ENCODE assay signal across 9 mouse cellular contexts in the genomic region with DNA sequence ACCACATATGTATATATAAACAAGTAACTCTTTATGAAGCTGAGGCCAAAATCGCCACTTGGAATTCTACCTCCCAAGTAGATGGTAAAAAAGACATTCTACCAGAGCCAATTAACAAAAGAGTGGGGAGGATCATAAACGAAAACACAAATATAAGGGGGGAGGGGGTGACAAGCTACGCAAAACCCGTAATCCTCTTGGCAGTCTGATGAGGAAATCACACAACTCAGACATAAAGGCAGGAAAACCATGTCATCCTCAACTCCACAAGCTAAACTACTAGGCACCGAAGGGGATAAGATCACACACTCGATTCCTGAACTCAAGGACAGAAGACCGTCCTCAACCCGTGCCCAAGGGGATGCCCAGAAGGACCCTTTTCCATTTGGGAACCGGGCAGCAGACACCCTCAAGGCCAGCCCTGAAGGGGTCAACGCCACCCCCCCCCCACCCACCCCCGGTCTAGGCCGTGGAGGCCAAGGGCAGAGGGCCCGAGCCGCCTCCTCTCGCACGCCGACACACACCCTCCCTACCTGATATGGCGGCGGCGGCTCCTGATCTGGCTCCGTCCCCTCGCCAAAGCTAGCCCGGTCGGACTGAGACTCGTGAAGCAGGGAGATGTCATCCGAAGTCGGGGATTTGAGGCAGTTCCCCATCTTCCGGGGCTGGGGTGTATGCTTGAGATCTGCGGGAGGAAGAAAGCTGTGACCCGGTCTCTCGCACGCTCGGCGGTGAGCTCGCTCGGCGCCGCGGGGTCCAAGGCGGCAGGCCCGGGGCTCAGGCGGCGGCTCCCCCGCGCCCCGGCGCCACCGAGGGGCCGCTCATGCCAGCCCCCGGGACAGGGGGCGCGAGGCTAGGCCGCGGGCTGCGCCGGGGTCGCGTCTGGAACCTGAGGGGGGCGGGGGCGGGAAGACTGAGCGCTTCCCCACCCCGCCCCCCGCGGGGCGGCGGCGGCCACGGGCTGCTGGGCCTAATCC. TPM values are rescaled to one million over a fixed set of nuclear protein-coding genes. Genes with fewer than 3 reads are reported as not detected.
A peak's percentile ranks its signal among the peaks of the same experiment; 100 is the strongest.
DNase-seq lines count a peak whose midpoint lies in the region; ATAC-seq lines count a peak whose summit lies in the region.
"Had no signal": no experiment of that assay in that cellular context is flagged by ENCODE, and none has a peak within 500 bp of the region (broad histone marks: within the 10 kb centered on the region; RNA-seq: fewer than 3 reads in every experiment).

No protein-coding gene starts in this region.

- H3K4me1 ChIP-seq in forebrain, embryonic 13.5 days = peaks cover 13% of the 10 kb centered on the region
- H3K4me1 ChIP-seq in lung, embryonic 15.5 days = peaks cover 8% of the 10 kb centered on the region; the same call in 1 of the 2 replicates

- under 1% methylated on average over 60 of the region's 68 CpGs for WGBS in forebrain, embryonic 13.5 days
- WGBS in lung, embryonic 15.5 days = under 1% methylated on average over 61 of the region's 68 CpGs

- H3K27ac ChIP-seq in forebrain, embryonic 13.5 days = peak overlapping the region; percentile 93
- peak overlapping the region; percentile 96 for H3K27ac ChIP-seq in lung, embryonic 15.5 days

- H3K9ac ChIP-seq in forebrain, embryonic 13.5 days = peak overlapping the region; percentile 94
- H3K9ac ChIP-seq in lung, embryonic 15.5 days = peak overlapping the region; percentile 99

- peak overlapping the region; percentile 92 for H3K4me3 ChIP-seq in forebrain, embryonic 13.5 days
- H3K4me3 ChIP-seq in lung, embryonic 15.5 days = peak overlapping the region; percentile 97

- peak; percentile 68 for ATAC-seq in cerebellum, adult (ENCODE audit: insufficient number of reproducible peaks, low FRiP score, low TSS enrichment)
- ATAC-seq in forebrain, embryonic 13.5 days = peak; percentile 79
- peak; percentile 70 for ATAC-seq in lung, embryonic 15.5 days (ENCODE audit: borderline replicate concordance, extremely low read depth, low FRiP score, low TSS enrichment)

- peak overlapping the region; percentile 69 for H3K4me2 ChIP-seq in forebrain, embryonic 13.5 days
- peak overlapping the region; percentile 68 for H3K4me2 ChIP-seq in lung, embryonic 15.5 days

- H3K9me3 ChIP-seq in forebrain, embryonic 13.5 days (replicated peaks) = no peaks in the 10 kb centered on the region
- H3K9me3 ChIP-seq in lung, embryonic 15.5 days = no peaks in the 10 kb centered on the region

- H3K36me3 ChIP-seq in forebrain, embryonic 13.5 days (ENCODE audit: poor library complexity, severe bottlenecking) = peaks cover 6% of the 10 kb centered on the region; the same call in 1 of the 2 replicates
- no peaks in the 10 kb centered on the region for H3K36me3 ChIP-seq in lung, embryonic 15.5 days

- peak; percentile 38 for DNase-seq in ES-CJ7 (ENCODE audit: low read depth, low spot score)
- peak; percentile 56 to 63 for DNase-seq in heart, postnatal 14 days
- peak; percentile 15 to 37 for DNase-seq in layer of hippocampus, adult 18-20 months (ENCODE audit: low spot score in 2 of 2)
- DNase-seq in ovary, postnatal 14 days (ENCODE audit: low spot score) = peak; percentile 37
- peak; percentile 39 to 40 for DNase-seq in thymus, postnatal 36 days

- intact Hi-C loops in heart, postnatal 14 days (cut with DNase I) = loop anchor here (2.0 kb wide), 1 partner anchor 37 kb away; no protein-coding TSS in a partner anchor

- no peaks in the 10 kb centered on the region for H3K27me3 ChIP-seq in forebrain, embryonic 13.5 days
- no peaks in the 10 kb centered on the region for H3K27me3 ChIP-seq in lung, embryonic 15.5 days

RNA-seq across cellular contexts. Expression of gene Rnf11, which starts 8.7 kb away (rescaled TPM):
- 46.5 and 49.2 TPM in 2 replicates for polyA plus RNA-seq in forebrain, embryonic 13.5 days (2015; fragmentation: Nextera tagmentation; extraction: Ambion mirVana)
- 100 to 1,000 TPM; 102 to 106 TPM for total RNA-seq in heart, postnatal 14 days (2021)
- total RNA-seq in layer of hippocampus, adult 18-20 months (2021) = 100 to 1,000 TPM; 177 to 178 TPM
- 41.3 and 43.3 TPM in 2 replicates for polyA plus RNA-seq in lung, embryonic 15.5 days (2015; fragmentation: Nextera tagmentation; extraction: Ambion mirVana)

RNA-seq across cellular contexts. Expression of gene 4930522H14Rik, which starts 55.2 kb away (rescaled TPM):
- polyA plus RNA-seq in forebrain, embryonic 13.5 days (2015; fragmentation: Nextera tagmentation; extraction: Ambion mirVana) = not detected in 2 replicates
- total RNA-seq in heart, postnatal 14 days (2021) = not detected
- not detected for total RNA-seq in layer of hippocampus, adult 18-20 months (2021)
- polyA plus RNA-seq in lung, embryonic 15.5 days (2015; fragmentation: Nextera tagmentation; extraction: Ambion mirVana) = not detected in 2 replicates
- polyA plus RNA-seq: large intestine, adult 2 months had no signal

Comparison
In these comparisons a context has a peak if more than half of its experiments do, and no peak if none do; other contexts are left out.
1. Peak in every context shown above with its lines: DNase-seq, ATAC-seq, H3K4me3 ChIP-seq and H3K27ac ChIP-seq.